Mouse (Mus musculus) cerebellum, adult 11 months (tissue): ENCODE data around the gene Snap91.

Experiments
- DNase-seq: peaks from one replicate; pipeline ENCODE4 v3.0.0; 2022

Gene Snap91

DNA sequence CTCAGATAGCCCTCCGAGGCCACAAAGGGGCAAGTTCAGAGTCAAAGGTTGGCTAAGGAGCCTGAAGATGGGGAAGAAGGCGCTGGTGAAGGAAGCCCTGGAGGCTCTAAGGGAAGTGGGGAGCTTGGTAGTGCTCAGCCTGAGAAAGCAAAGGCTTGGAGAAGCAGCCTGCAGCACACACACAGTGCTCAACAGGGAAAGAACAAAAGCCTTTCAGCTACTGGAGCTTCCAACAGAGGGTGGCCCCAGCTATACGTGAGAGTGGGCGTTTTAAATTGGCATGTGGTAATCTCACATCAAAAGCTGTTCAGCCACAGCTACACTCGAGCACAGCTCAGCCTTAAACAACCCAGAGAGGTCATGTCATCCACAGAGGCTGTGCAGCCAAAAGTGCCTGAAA lies 67.1 kb downstream of the Snap91 start:
- DNase-seq: no peak

GRCm38 (mm10) chr9:86810696-86811232 lies 69.7 kb downstream of the Snap91 start:
- DNase-seq: no peak

GRCm38 (mm10) chr9:86810213-86810612 lies 70.2 kb downstream of the Snap91 start:
- no peak for DNase-seq

GRCm38 (mm10) chr9:86800600-86801163 lies 79.8 kb downstream of the Snap91 start:
- no peak for DNase-seq

DNA sequence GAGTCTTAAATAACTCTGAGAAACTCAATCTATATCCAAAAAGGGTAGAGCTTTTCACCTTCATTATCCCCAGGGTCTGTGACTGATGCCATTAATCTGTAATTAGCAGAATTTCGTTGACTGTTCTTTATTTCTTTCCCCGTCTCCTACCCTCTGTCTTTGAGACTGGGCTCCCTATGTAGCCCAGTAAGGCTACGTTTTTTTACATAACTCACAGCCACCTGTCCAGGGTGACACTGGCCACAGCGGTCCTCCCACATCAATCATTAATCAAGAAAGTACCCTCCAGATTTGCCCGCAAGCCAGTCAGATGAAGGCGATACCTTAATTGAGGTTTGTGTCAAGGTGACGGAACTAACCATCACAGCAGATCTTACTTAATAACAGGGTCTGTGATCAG lies 81.4 kb downstream of the Snap91 start:
- DNase-seq: no peak

GRCm38 (mm10) chr9:86798686-86799085 lies 81.8 kb downstream of the Snap91 start:
- peak; percentile 18 for DNase-seq

DNA sequence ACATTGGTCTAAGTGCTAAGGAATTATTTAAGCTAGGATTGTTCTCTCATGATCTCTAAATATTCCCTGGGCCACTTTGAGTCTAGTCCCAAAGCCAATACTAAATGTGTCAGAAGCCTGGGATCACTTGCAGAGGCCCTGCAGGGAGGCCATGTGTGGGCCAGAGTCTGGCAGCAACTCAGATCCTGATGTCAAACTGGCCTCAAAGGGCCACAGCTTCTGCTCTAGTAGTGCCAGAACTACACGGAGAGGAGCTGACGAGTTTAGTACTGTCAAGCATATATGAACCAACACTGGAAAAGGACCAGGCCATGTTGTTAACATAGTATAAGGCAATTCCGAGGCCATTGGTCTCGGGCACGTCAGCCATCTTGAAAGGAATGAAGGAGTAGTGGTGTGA lies 82.3 kb downstream of the Snap91 start:
- peak; percentile 35 for DNase-seq

GRCm38 (mm10) chr9:86797553-86797952 lies 82.9 kb downstream of the Snap91 start:
- DNase-seq: no peak

DNA sequence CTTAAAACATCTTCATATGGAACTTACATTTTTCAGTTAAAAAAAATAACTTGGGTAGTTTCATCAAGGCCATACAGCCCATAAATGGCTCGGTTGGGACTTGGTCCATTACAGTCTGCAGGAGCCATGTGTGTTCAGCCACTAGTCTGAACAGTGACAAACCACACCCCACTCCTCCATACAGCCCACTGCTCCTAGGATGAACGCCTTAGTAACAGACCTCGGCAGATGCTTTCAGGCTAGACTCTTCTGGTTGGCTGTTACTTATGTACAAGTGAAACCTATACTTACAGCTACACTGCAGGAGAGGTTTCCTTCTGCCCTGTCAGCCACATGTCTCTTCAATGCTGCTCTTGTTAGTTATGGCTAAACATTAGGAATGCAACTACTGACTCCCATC lies 85.2 kb downstream of the Snap91 start:
- DNase-seq: no peak

DNA sequence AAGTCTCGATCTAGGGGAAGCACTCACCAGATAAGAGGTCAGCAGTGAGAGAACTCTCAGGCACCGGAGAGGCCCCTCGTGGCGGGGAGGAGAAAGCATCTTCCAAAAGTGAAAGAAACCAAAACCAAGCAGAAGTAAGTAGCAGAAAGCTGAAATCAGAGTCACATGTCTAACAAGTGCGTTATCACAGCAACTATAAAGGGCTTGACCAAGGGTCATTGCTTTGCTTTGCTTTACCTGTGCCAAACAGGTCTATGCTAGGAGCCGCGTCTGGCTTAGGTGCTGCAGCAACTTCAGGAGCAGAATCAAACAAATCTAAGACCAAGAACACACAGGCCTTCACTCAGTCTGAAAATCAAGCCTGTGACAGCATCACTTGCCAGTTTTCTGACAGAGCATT lies 88.5 kb downstream of the Snap91 start:
- DNase-seq: no peak

DNA sequence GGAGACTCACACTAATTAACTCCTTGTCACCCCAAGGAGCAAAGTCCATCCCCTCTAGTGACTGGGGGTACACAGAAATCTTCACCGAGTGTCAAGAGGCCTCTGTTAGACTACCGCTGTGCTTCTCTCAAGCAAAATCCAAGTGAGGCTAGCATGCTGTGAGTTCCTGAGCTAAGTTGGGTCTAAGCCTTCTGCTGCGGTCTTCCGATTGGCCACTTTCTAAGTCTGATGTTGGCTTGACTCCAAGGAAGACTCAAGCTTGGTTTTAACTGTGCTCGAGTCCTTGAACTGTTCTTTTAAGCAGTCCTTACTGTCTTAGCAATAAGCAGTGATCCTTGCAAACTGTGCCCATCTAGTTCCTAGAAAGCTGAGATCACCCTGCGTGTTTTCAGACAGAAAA lies 91.3 kb downstream of the Snap91 start:
- no peak for DNase-seq

DNA sequence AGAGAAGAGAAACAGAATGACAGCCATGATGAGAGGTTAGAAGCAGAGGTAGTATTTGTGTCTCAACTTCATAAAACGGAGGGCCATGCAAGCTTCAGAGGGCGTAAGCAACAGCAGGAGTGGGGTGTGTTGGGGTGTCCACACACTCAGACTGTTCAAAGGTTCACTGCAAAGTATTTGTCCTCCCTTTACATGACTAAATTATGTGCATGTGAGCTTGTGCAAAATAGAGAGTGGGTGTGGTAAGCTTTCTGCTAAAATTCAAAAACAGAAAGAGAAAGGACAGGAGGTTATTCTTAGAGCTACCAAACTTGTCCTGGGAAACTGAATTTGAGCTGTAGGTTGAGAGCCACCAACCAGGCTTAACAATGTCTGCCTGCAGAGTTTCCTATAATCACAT lies 97.6 kb downstream of the Snap91 start:
- no peak for DNase-seq

DNA sequence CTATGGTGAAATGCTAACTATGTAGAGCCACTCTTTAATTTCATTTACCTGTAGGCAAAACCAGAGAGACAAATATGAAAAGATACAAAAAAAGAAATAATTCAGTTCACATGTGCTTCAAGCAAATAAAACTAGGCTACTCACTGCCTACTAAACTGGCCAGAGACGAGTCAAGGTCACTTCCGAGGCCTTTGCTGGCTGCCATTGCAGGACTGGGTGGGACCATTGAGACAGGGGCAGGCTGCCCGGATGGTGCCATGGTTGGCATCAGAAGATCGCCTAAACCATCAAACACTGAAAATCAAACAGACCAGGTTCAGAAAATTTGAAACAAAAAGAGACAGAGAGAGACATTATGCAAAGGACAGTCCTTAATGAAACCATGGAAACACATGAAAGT lies 99.0 kb downstream of the Snap91 start:
- DNase-seq: no peak

DNA sequence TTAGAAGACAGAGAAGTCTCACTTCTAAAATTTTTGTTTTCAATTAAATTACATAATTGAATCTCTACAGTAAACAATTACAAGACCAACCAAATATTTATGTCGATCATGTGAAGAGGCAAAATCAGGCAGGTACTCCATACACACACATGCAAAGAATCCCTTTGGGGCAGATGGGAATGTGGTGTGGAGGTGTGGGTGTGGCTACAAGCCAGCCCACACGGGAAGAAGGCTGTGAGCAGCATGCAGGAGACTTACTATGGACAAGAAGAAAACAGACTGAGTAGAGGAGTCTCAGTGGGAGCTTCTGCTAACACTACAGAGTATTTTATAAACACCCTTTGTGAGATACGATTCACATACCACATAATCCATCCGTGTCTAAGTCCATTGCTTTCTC lies 102.2 kb downstream of the Snap91 start:
- DNase-seq: no peak

GRCm38 (mm10) chr9:86777309-86777708 lies 103.1 kb downstream of the Snap91 start:
- DNase-seq: no peak

DNA sequence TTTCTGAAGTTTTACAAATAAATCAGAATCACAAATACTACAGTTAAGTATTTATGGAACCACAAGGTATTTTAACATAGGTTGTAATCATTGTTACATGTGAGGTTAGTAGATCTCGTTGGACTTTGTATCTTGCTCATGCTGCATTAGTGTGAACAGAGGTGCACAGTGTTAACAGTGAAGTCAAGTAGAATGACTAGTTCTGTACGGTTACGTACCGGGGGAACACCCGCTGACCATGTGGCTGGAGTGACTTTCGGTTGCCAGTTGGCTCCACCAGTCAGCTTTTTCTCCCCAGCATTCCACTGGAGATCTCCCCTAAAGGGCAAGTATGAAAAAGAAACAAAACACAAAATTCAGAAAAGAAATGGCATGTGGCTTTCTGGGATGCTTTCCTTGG lies 105.1 kb downstream of the Snap91 start:
- DNase-seq: no peak

- no peak for DNase-seq
Observed at GRCm38 (mm10) chr9:86773996-86774395, 106.5 kb downstream of the Snap91 start.

GRCm38 (mm10) chr9:86772897-86773296 lies 107.6 kb downstream of the Snap91 start:
- no peak for DNase-seq

GRCm38 (mm10) chr9:86766991-86767390 lies 113.5 kb downstream of the Snap91 start:
- no peak for DNase-seq

GRCm38 (mm10) chr9:86764002-86764401 lies 116.5 kb downstream of the Snap91 start:
- no peak for DNase-seq

DNA sequence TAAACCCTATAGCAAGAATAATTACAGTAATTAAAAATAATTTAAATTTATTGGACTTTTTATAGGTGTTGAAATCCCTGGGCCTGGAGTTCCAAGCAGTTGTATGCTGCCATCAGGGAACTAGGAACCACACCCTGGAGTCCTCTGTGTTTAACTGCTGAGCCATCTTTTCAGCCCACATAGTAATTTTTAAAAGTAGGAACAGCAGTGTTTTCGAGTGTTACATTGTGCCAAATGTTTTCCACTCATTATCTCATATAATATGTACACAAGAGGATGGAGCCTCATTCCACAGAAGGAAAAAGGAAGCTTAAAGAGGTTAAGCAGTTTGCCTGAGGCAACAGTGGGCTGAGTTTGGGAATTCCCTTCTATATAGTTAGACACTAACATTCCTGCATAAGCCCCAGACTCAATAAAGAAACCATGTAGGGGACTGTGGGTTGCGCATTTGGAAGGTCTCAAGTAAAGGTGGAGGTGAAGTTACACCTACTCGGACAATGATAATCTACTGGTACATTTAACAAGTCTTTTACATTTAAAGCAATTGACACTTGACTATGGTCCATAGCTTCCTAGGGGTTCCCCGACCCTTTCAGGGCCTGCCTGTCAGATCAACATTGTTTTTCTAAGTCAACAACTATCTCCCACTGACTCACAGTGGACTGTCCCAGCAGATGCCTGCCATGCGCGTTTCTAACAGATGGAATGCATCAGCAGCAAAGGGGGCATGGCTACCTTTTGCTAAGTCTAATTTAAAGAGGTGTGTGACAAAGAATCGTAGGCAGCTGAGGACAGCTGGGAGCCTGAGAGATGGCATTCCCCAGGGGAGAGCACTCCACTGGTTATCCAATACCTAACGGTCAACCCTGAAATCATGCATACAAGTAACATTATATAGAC lies 117.7 kb downstream of the Snap91 start:
- DNase-seq: no peak

GRCm38 (mm10) chr9:86745926-86746581 lies 134.4 kb downstream of the Snap91 start:
- peak; percentile 37 for DNase-seq

DNA sequence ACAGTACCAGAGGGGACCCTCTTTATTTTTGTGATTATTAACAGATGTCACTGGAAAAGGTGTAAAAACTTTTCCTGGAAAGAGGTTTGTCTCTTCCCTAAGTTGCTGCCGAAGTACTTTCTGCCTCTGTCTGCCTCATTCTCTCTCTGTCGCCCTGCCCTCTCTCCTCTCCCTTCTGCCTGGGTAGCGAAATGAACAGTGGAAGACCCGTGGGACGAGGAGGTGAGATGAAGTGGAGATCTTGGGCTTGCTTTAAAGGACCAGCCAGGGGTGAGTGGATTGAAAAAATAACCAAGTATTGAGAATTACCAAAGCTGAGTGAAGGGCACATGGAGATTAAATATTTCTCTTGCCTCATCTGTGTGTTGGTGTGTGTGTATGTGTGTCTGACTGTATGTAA lies 136.4 kb downstream of the Snap91 start:
- DNase-seq: no peak
